Mouse (Mus musculus) retina, postnatal 1 day (tissue): ENCODE measurements at regions not wholly inside any gene's neighbourhood (a gene's known extent, or its start where the extent isn't known, plus 50 kb on each side); places are given as distances from the start of the nearest gene placed in this dataset.

ENCODE experiments used
- DNase-seq: peaks from one replicate; pipeline ENCODE4 v3.0.0-alpha.2; 2012

DNA sequence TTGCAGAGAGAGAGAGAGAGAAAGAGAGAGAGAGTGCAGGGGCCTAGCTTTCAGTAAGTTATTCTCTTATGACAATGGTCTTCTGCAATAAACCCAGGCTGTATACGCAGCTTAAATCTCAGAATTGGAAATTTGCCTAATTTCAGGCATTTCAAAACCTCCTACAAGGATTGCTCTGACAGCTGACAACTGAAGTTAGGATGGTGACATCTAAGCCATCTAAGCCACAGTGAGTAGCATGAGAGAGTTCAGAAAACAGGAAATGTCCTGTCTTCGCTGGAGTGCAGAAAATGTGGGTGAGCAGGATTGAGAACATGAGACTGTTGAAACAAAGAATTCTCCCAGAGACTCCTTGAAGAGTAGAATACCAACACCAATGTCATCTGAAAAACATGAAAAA is 56.8 kb downstream of the Fam110c start:
- no peak for DNase-seq

DNA sequence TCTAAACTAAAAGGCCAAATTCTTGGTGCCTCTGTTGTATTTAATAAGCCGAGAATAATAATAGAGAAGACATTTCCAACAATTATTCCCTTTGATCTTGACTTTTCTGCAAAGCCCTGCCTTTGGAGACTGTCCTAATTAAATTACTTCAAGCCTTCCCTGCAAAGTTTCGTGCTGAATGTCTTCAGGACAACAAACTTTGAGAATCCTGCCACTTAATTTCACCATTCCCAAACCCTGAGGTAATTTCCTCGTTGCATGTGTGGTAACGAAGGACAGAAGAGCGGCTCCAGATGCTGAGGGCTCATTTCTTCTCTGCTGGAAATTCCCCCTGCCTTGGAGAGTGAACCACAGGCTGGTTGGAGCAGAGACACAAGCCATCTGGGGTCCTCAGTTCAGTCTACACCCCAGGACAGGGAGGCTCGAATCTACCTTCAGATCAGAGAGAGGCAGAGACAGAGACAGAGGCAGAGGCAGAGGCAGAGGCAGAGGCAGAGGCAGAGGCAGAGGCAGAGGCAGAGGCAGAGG is 60.9 kb downstream of the Fam110c start:
- no peak for DNase-seq

DNA sequence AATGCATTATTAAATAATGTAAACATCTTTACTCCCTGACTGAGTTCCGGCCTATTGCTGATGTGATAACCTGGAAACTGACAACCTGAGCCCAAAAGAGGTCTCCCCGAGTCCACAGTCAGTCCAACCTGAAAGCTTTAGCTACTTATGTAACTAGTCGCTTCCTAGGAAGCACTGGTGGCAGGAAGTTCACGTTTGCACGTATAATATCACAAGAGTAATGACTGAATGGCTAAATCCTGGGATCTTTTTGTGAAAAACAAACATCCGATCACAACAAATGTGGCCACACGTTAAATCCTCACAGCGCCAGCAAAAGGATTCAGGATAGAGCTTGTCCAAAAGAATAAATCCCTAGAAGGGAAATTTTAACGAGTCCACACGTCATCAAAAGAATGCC is 62.7 kb downstream of the Fam110c start:
- DNase-seq: no peak

DNA sequence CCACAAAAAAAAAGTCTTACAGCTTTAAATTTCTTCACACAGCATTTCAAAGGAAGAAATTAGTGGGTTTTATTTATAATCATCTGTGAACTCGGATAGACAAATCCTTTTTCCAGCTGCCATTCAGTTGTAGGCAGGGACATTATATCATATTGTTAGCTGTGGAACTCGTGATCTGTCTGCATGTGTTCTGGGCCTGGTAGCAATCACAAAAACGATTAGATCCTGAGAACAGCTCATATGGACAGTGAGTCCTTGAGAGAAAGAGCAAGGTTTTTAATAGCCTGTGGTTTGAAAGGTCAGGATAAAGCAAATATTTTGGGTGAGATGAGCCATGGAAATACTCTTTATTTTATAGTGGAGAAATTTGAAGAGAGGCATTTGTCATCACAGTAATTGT is 63.2 kb downstream of the Fam110c start:
- no peak for DNase-seq

DNA sequence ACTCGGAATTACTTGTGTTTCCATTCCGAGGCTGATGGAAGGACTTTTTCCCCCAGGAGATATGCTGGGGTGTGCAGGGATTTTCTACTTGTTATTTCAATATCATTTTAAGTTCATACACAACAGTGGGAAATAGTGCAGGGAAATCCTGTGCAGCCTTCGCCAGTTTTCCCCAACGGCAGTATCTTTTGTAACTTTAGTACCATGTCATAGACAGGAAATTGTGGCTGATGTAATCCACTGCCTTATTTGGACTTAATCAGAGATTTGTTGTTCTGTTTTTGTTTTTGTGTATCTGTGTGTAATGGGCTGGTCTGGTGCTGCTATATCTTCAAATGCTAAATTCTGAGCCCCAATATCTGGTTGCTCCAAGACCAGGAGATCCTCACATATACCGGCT is 63.8 kb downstream of the Fam110c start:
- DNase-seq: no peak

DNA sequence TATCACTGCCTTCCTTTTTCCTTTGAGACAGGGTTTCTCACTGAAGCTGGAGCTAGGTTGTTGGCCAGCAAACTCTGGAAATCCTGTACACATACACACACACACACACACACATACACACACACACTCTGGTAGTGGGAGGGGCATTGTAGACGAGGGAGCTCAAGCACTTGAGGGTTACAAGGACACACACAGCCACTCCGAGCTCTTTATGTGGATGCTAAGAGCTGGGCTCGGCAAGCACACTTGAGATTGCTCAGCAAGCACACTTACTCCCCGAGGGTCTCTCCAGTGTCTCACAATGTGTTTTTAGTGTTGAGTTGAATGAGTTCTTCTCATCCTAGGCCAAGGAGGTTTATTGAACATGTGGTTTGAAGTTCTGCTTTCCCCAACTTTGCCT is 66.2 kb downstream of the Fam110c start:
- no peak for DNase-seq

GRCm38 (mm10) chr12:31143266-31143665 is 69.6 kb downstream of the Fam110c start:
- no peak for DNase-seq

GRCm38 (mm10) chr12:31145032-31145781 is 71.5 kb downstream of the Fam110c start:
- DNase-seq: no peak

DNA sequence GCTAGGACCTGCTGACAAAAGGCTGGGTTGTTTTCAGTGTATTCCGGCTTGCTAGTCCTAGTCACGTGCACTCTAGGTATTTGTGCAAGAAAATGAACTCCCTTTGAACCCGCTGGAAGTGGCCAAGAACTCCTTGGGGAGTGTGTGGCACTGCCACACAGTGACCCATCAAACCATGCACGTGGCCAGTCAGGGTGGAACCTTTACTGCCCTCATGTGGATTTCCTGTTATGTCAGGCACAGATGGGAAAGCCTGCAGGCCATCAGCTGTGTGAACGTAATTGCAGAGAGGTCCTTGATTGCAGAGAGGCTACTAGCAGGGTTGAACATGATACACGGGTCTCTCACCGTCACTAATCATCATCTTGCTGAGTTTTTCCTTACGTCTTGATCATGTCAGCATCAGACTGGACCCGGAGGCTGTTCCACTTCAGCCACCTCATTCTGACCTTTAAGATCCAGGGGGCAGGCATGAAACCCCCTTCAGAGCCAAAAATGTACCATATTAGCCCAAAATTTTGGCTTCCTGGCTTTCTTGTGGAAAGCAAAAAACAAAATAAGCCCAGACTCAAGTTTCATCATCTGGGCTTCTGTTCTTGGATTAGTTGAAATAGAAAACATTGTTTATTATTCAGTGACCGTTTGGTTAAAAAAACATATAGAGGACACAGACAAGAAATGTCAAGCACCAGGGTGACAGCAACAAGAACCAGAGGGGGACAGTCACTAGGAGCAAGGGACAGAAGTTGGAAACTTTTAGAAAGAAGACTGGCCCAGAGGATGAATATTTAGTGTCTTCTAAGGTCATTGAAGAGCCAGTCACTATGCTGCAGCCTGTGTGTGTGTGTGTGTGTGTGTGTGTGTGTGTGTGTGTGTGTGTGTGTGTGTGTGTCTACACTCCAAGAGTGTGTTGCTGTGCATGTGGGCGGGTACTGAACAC is 75.0 kb downstream of the Fam110c start:
- DNase-seq: peak; percentile 18

DNA sequence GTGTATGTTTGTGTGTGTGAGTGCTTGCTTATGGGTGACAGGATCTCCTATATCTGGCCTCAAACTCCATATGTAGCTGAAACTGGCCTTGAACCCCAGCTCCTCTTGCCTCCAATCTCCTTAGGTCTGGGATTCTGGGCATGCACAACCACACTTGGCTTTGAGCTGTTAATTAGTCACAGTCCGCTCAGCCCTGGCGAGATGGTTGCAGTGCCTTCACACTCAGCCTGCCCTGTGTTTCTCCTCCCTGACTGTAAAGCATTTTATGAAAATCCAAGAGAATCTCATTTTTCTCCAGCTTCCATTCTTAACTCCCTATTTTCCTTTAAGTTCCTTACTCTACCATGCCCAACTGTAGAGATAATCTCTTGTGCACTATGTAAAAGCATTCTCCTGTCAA is 80.1 kb downstream of the Fam110c start:
- no peak for DNase-seq

GRCm38 (mm10) chr12:31154608-31155011 is 80.9 kb downstream of the Fam110c start:
- DNase-seq: peak; percentile 64

- DNase-seq: peak; percentile 52
These were observed 82.6 kb downstream of the Fam110c start for GRCm38 (mm10) chr12:31156154-31156720.

DNA sequence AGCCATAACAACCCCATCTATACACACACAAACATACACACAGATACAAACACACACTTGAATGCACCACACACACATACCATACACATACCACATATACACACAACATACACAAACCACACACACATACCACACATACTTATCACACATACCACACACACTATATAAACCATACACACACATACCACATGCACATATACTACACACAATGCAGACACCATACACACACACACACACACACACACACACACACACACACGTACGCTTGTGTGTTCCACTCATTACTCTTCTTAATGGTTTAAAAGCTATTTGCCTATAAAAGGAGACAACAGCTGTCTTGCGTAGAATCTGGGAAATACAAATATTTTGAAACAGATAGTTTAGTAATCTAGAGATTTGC is 83.1 kb upstream of the Gm6993 start:
- DNase-seq: no peak

- DNase-seq: no peak
These were observed 82.7 kb upstream of the Gm6993 start for GRCm38 (mm10) chr12:31157890-31158289.

DNA sequence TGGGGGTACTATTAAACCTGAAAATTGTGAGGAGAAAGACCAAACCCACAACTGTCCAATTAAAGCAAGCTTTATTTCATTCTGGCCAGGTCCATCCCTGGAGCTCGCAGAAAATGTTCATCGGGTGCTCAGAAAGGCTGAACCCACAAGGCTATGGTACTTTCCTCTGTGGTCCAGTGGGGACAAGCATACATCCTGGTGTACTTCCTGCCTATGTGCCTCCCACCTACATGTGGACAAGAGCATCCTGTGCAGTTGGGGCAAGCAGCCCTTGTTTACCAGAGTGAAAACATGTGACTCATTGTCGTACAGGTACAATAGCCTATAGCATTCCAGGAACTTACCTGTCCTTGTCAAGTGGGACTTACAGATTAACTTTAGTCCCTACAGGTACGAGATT is 81.7 kb upstream of the Gm6993 start:
- DNase-seq: no peak

DNA sequence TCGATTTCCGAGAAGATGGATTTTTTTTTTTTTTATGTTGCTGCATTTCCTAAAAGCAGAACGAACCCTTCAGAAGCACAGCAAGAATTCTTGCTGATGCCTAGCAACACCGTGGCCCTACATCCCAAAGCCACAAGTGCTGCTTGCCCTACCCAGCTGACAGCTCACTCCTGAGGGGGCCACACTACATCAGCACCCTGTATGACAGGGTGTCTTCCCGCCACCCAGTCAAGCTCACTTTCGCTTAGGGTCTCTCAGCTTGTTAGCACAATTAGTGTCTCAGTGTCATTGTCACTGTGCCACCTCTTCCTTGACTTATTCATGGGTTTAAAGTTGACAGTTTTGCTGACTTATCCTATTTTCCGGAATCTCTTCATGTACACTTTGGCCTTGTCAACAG is 81.2 kb upstream of the Gm6993 start:
- no peak for DNase-seq

- DNase-seq: peak; percentile 33
These were observed 72.2 kb upstream of the Gm6993 start for GRCm38 (mm10) chr12:31168221-31168890.

- no peak for DNase-seq
These were observed 70.5 kb upstream of the Gm6993 start for GRCm38 (mm10) chr12:31170111-31170510.

DNA sequence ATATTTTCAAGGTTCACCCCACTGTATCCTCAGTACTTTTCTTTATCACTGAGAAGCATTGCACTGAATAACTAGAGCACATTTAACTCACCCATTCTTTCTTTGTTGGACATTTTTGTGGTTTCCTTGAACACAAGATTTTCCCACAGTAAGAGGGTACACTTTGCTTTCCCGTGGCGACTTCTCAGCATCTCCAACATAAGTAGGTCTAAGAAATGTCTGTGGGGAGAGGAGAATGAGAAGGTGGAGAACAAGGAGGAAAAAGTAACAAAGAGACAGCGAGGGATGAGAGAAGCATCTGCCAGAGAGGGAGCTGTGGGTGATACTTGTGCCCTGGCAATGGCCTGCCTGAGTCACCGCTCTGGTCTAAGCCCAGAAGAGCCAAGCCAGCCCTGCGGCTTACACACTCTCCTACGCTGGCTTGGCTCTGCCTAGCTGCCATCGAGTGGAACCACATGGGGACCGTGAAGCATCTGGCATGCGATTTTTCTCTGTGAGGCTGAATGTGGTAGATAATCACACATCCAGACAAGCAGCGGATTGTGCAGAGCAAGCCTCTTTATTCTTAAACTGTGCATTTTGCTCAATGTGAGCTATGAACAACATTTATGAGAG is 69.9 kb upstream of the Gm6993 start:
- no peak for DNase-seq

DNA sequence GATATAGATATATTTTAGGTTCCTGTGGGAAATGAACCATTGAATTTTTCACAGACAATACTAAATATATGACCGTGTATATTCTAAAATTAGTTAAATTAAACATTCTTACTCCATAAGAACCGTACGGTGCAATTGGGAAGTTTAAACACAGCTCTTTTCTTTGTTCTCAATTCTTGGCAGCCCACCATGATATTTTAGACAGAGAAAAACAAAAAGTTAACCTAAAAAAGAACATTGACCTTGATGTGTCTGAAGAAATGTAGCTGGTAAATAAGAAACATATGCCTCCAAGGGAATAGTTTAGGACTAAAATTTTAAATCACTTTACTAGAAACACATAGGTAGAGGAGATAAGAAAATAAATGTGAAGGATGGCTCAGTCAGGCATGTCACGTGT is 68.6 kb upstream of the Gm6993 start:
- no peak for DNase-seq

- no peak for DNase-seq
These were observed 67.9 kb upstream of the Gm6993 start for GRCm38 (mm10) chr12:31172451-31173318.
